Mouse (Mus musculus): ENCODE results near the gene Asb18. TPM values are rescaled to one million over a fixed set of nuclear protein-coding genes. Genes with fewer than 3 reads are reported as not detected.

The Asb18 gene
- total RNA-seq (2012; rRNA removed): not detected in 2 replicates
- not detected for polyA plus RNA-seq (2012; ENCODE audit: insufficient read depth in 1 of 2, insufficient read length in 2 of 2, low read depth in 1 of 2, low replicate concordance in 2 of 2, missing spikeins in 1 of 2)

DNA sequence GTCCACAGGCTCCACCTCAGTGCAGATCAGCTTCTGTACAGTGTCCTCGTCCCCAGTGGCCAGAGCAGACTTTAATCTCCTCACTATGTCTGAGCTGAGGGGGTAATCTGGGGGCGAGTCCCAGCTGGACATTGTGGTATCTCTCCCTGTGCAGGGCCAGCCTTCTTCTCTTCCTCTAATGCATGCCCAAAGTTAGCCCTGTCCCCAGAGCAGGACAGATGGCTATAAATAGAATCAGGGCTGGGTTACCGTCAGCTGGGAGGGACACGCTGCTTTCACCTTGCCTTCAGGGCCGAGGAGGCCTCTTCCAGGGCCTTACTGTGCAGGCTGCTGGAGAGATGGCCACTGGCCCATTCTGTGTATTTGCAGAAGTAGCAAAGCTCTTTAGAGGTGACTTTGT is at the start of gene Asb18:
Asb18 (minus strand) TSS at position 221 of the 400 bp plus-strand sequence.
- no peak within 1 kb of the TSS for H3K27ac ChIP-seq (ENCODE audit: control insufficient read depth, low read depth, low read length)
- no peaks in the 10 kb centered on the region for H3K27me3 ChIP-seq (ENCODE audit: control insufficient read depth in 1 of 2, insufficient read depth in 2 of 2, low read length in 2 of 2)
- H3K4me1 ChIP-seq (ENCODE audit: control insufficient read depth in 1 of 2, insufficient read depth in 2 of 2, low read length in 2 of 2): no peaks in the 10 kb centered on the region
- H3K4me3 ChIP-seq (ENCODE audit: control insufficient read depth in 1 of 2, insufficient read depth in 1 of 2, low read depth in 2 of 2, low read length in 2 of 2): no peak within 1 kb of the TSS
- H3K79me2 ChIP-seq (ENCODE audit: control insufficient read depth, insufficient read depth, low read length, poor library complexity): no peaks in the 10 kb centered on the region
- TF ChIP-seq TBP (IDR thresholded peaks at IDR 0.05; ENCODE audit: low read depth, low read length): no peak
- TF ChIP-seq BHLHE40 (IDR thresholded peaks at IDR 0.05; ENCODE audit: borderline replicate concordance, low read depth, low read length): no peak
- TF ChIP-seq POLR2A (IDR thresholded peaks at IDR 0.05; ENCODE audit: control insufficient read depth in 1 of 2, insufficient read depth in 1 of 2, low read depth in 1 of 2, low read length in 2 of 2, poor library complexity in 1 of 2): no peak
- no peak for TF ChIP-seq KAT2A (conservative IDR thresholded peaks at IDR 0.05; ENCODE audit: low read depth, low read length)
- DNase-seq (ENCODE audit: low read depth, low spot score): no peak
- H3K36me3 ChIP-seq (ENCODE audit: control insufficient read depth in 1 of 2, insufficient read depth in 2 of 2, low read length in 2 of 2): no peaks in the 10 kb centered on the region
- no peaks in the 10 kb centered on the region for H3K9me3 ChIP-seq (replicated peaks; ENCODE audit: insufficient read depth, low read length)
- no peak within 1 kb of the TSS for H3K9ac ChIP-seq (ENCODE audit: control insufficient read depth, low read depth, low read length, poor library complexity, severe bottlenecking)

DNA sequence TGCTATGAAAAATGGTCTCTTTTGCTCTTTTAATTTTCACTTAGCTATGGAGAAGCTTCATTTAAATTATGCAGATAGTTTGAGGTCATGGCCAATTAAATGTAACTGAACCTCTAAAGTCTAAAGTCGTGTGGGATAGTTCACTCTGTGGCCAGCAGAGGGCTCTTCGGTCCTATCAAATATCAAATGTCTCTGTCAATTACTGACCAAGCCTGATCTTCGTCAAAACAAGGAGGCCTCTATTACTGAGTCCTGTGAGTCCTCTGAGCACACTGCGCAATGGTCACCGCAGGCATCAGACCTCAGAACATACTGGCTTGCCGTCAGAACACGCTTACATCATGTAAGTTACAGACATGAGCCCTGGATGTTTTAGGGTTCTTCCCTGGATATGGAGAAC is 46.1 kb upstream of the Asb18 start:
- DNase-seq (ENCODE audit: low read depth, low spot score): peak; percentile 1
- Histone ChIP-seq H3K9me3 (replicated peaks; ENCODE audit: insufficient read depth, low read length) (no peaks in the 10 kb centered on the region), H3K4me1 (ENCODE audit: control insufficient read depth in 1 of 2, insufficient read depth in 2 of 2, low read length in 2 of 2) (no peaks in the 10 kb centered on the region), H3K36me3 (ENCODE audit: control insufficient read depth in 1 of 2, insufficient read depth in 2 of 2, low read length in 2 of 2) (no peaks in the 10 kb centered on the region), H3K4me3 (ENCODE audit: control insufficient read depth in 1 of 2, insufficient read depth in 1 of 2, low read depth in 2 of 2, low read length in 2 of 2) (no peak overlapping the region), H3K27ac (ENCODE audit: control insufficient read depth, low read depth, low read length) (no peak overlapping the region), H3K9ac (ENCODE audit: control insufficient read depth, low read depth, low read length, poor library complexity, severe bottlenecking) (no peak overlapping the region), H3K27me3 (ENCODE audit: control insufficient read depth in 1 of 2, insufficient read depth in 2 of 2, low read length in 2 of 2) (no peaks in the 10 kb centered on the region), H3K79me2 (ENCODE audit: control insufficient read depth, insufficient read depth, low read length, poor library complexity) (no peaks in the 10 kb centered on the region)
- peak; percentile 12; the same call in 1 of the 2 replicates for TF ChIP-seq RAD21 (IDR thresholded peaks at IDR 0.05; ENCODE audit: low read depth, low read length)
- TF ChIP-seq MXI1 (IDR thresholded peaks at IDR 0.05; ENCODE audit: low read depth, low read length): no peak
- TF ChIP-seq USF1 (IDR thresholded peaks at IDR 0.05; ENCODE audit: low read depth, low read length): no peak
- no peak for TF ChIP-seq MEF2A (IDR thresholded peaks at IDR 0.05; ENCODE audit: extremely low read depth, insufficient replicate concordance, low read depth, low read length, poor library complexity, severe bottlenecking)
- TF ChIP-seq CTCF (IDR thresholded peaks at IDR 0.05 in 2 of 3, conservative IDR thresholded peaks at IDR 0.05 in 1 of 3; ENCODE audit: control insufficient read depth in 1 of 3, insufficient read depth in 1 of 3, low read depth in 2 of 3, low read length in 3 of 3, poor library complexity in 1 of 3, severe bottlenecking in 1 of 3): peak in 1 of 3 experiments; percentile 7; a peak in 1 of 6 replicates

DNA sequence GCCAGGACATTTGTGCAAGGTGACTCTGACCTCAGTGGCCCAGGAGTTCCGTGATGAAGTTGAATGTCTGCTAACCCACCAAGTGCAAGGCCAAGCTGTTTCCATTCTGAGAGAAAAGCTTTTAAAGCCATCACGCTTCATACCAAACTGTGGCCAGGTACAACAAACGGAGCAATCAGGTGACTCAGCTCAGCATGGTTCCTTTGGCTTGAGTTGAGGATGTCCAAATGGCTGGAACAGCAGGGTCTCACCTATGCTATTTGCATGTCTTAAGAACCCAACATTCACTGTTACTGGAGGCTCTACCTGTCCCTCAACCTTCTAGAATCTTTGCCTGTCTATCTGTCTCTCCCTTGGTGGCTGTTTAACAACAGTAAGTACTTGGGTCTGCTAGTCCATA is 45.6 kb upstream of the Asb18 start:
- no peaks in the 10 kb centered on the region for H3K4me1 ChIP-seq (ENCODE audit: control insufficient read depth in 1 of 2, insufficient read depth in 2 of 2, low read length in 2 of 2)
- no peak for DNase-seq (ENCODE audit: low read depth, low spot score)
- H3K36me3 ChIP-seq (ENCODE audit: control insufficient read depth in 1 of 2, insufficient read depth in 2 of 2, low read length in 2 of 2): no peaks in the 10 kb centered on the region
- H3K9me3 ChIP-seq (replicated peaks; ENCODE audit: insufficient read depth, low read length): no peaks in the 10 kb centered on the region
- H3K27ac ChIP-seq (ENCODE audit: control insufficient read depth, low read depth, low read length): no peak overlapping the region
- no peak overlapping the region for H3K4me3 ChIP-seq (ENCODE audit: control insufficient read depth in 1 of 2, insufficient read depth in 1 of 2, low read depth in 2 of 2, low read length in 2 of 2)
- TF ChIP-seq USF1 (IDR thresholded peaks at IDR 0.05; ENCODE audit: low read depth, low read length): no peak
- TF ChIP-seq NELFE (IDR thresholded peaks at IDR 0.05; ENCODE audit: low read depth, low read length): no peak
- no peak for TF ChIP-seq RCOR1 (IDR thresholded peaks at IDR 0.05; ENCODE audit: low read depth, low read length)
- TF ChIP-seq MAX (IDR thresholded peaks at IDR 0.05; ENCODE audit: low read length): no peak
- TF ChIP-seq ZMIZ1 (IDR thresholded peaks at IDR 0.05; ENCODE audit: low read depth, low read length): no peak
- TF ChIP-seq EP300 (IDR thresholded peaks at IDR 0.05; ENCODE audit: low read depth in 1 of 2, low read length in 2 of 2): no peak
- TF ChIP-seq USF2 (IDR thresholded peaks at IDR 0.05; ENCODE audit: borderline replicate concordance in 1 of 2, insufficient read depth in 1 of 2, low read depth in 1 of 2, low read length in 2 of 2): no peak
- TF ChIP-seq UBTF (IDR thresholded peaks at IDR 0.05; ENCODE audit: borderline replicate concordance, insufficient read depth, low read depth, low read length): no peak
- no peak for TF ChIP-seq JUND (IDR thresholded peaks at IDR 0.05; ENCODE audit: low read depth, low read length)
- no peak for TF ChIP-seq E2F4 (IDR thresholded peaks at IDR 0.05; ENCODE audit: borderline replicate concordance, low read depth, low read length)
- TF ChIP-seq ELF1 (IDR thresholded peaks at IDR 0.05; ENCODE audit: low read depth, low read length): no peak
- TF ChIP-seq ZC3H11A (IDR thresholded peaks at IDR 0.05; ENCODE audit: low read depth, low read length): no peak
- no peak for TF ChIP-seq MEF2A (IDR thresholded peaks at IDR 0.05; ENCODE audit: extremely low read depth, insufficient replicate concordance, low read depth, low read length, poor library complexity, severe bottlenecking)
- TF ChIP-seq MXI1 (IDR thresholded peaks at IDR 0.05; ENCODE audit: low read depth, low read length): no peak
- TF ChIP-seq ZKSCAN1 (IDR thresholded peaks at IDR 0.05; ENCODE audit: low read depth, low read length): no peak
- TF ChIP-seq ETS1 (IDR thresholded peaks at IDR 0.05; ENCODE audit: low read depth, low read length): no peak
- no peak for TF ChIP-seq RAD21 (IDR thresholded peaks at IDR 0.05; ENCODE audit: low read depth, low read length)
- no peak overlapping the region for H3K9ac ChIP-seq (ENCODE audit: control insufficient read depth, low read depth, low read length, poor library complexity, severe bottlenecking)
- no peaks in the 10 kb centered on the region for H3K79me2 ChIP-seq (ENCODE audit: control insufficient read depth, insufficient read depth, low read length, poor library complexity)
- H3K27me3 ChIP-seq (ENCODE audit: control insufficient read depth in 1 of 2, insufficient read depth in 2 of 2, low read length in 2 of 2): no peaks in the 10 kb centered on the region
